Mouse (Mus musculus): Measurements from ENCODE around the gene Wdr26. TPM values are rescaled to one million over a fixed set of nuclear protein-coding genes. Genes with fewer than 3 reads are reported as not detected.

The Wdr26 gene
- polyA plus RNA-seq, 1 experiment from 2014 or later, result 25.5 TPM

- no peak overlapping the region for H3K27ac ChIP-seq (ENCODE audit: low read length)
- no peaks in the 10 kb centered on the region for H3K9me3 ChIP-seq (ENCODE audit: control insufficient read depth, low read length)
Measured at GRCm38 (mm10) chr1:181210147-181210546, 1.7 kb downstream of the Wdr26 start.

GRCm38 (mm10) chr1:181199446-181199845 lies 12.4 kb downstream of the Wdr26 start:
- 86% methylated on average over 4 of the region's 4 CpGs for WGBS
- Histone ChIP-seq H3K9ac (ENCODE audit: low read depth, low read length) (no peak overlapping the region), H3K27ac (ENCODE audit: low read length) (no peak overlapping the region), H3K4me1 (ENCODE audit: control insufficient read depth, insufficient read depth, low read length) (no peaks in the 10 kb centered on the region), H3K4me2 (ENCODE audit: low read depth, low read length) (no peak overlapping the region), H3K4me3 (ENCODE audit: low read length) (no peak overlapping the region), H3K9me3 (ENCODE audit: control insufficient read depth, low read length) (no peaks in the 10 kb centered on the region), H3K27me3 (replicated peaks; ENCODE audit: control insufficient read depth, insufficient read depth, low read length) (no peaks in the 10 kb centered on the region), H3K36me3 (ENCODE audit: control insufficient read depth, insufficient read depth, low read length) (peaks cover 14% of the 10 kb centered on the region)
- ATAC-seq, result no peak

More at GRCm38 (mm10) chr1:181210147-181210546, 1.7 kb downstream of the Wdr26 start:
- ATAC-seq, result no peak
- Histone ChIP-seq H3K4me2 (ENCODE audit: low read depth, low read length) (peak overlapping the region; percentile 76), H3K4me1 (ENCODE audit: control insufficient read depth, insufficient read depth, low read length) (peaks cover 16% of the 10 kb centered on the region), H3K4me3 (ENCODE audit: low read length) (peak overlapping the region; percentile 99), H3K9ac (ENCODE audit: low read depth, low read length) (peak overlapping the region; percentile 97), H3K36me3 (ENCODE audit: control insufficient read depth, insufficient read depth, low read length) (peaks cover 3% of the 10 kb centered on the region; the same call in 1 of the 2 replicates), H3K27me3 (replicated peaks; ENCODE audit: control insufficient read depth, insufficient read depth, low read length) (no peaks in the 10 kb centered on the region)
- 14% methylated on average over 4 of the region's 4 CpGs for WGBS

- no peak for ATAC-seq
- Histone ChIP-seq H3K9ac (ENCODE audit: low read depth, low read length) (no peak overlapping the region), H3K36me3 (ENCODE audit: control insufficient read depth, insufficient read depth, low read length) (peaks cover 20% of the 10 kb centered on the region), H3K9me3 (ENCODE audit: control insufficient read depth, low read length) (no peaks in the 10 kb centered on the region), H3K4me3 (ENCODE audit: low read length) (no peak overlapping the region), H3K4me1 (ENCODE audit: control insufficient read depth, insufficient read depth, low read length) (no peaks in the 10 kb centered on the region), H3K27ac (ENCODE audit: low read length) (no peak overlapping the region), H3K4me2 (ENCODE audit: low read depth, low read length) (no peak overlapping the region), H3K27me3 (replicated peaks; ENCODE audit: control insufficient read depth, insufficient read depth, low read length) (no peaks in the 10 kb centered on the region)
- WGBS, result 92% methylated on average over 4 of the region's 4 CpGs
Measured at GRCm38 (mm10) chr1:181188925-181189324, 22.9 kb downstream of the Wdr26 start.

GRCm38 (mm10) chr1:181170210-181170609 lies 41.6 kb downstream of the Wdr26 start:
- 74% methylated on average over 8 of the region's 8 CpGs for WGBS
- no peak for ATAC-seq

GRCm38 (mm10) chr1:181168377-181168776 lies 43.4 kb downstream of the Wdr26 start:
- no peaks in the 10 kb centered on the region for H3K27me3 ChIP-seq (replicated peaks; ENCODE audit: control insufficient read depth, insufficient read depth, low read length)

More at GRCm38 (mm10) chr1:181170210-181170609, 41.6 kb downstream of the Wdr26 start:
- Histone ChIP-seq H3K4me2 (ENCODE audit: low read depth, low read length) (no peak overlapping the region), H3K9me3 (ENCODE audit: control insufficient read depth, low read length) (no peaks in the 10 kb centered on the region), H3K4me1 (ENCODE audit: control insufficient read depth, insufficient read depth, low read length) (no peaks in the 10 kb centered on the region), H3K27ac (ENCODE audit: low read length) (no peak overlapping the region), H3K27me3 (replicated peaks; ENCODE audit: control insufficient read depth, insufficient read depth, low read length) (no peaks in the 10 kb centered on the region), H3K9ac (ENCODE audit: low read depth, low read length) (no peak overlapping the region), H3K36me3 (ENCODE audit: control insufficient read depth, insufficient read depth, low read length) (peaks cover 12% of the 10 kb centered on the region), H3K4me3 (ENCODE audit: low read length) (no peak overlapping the region)

GRCm38 (mm10) chr1:181167816-181168215 lies 44.0 kb downstream of the Wdr26 start:
- Histone ChIP-seq H3K9ac (ENCODE audit: low read depth, low read length) (no peak overlapping the region), H3K4me2 (ENCODE audit: low read depth, low read length) (no peak overlapping the region), H3K9me3 (ENCODE audit: control insufficient read depth, low read length) (no peaks in the 10 kb centered on the region), H3K27ac (ENCODE audit: low read length) (no peak overlapping the region), H3K36me3 (ENCODE audit: control insufficient read depth, insufficient read depth, low read length) (peaks cover 25% of the 10 kb centered on the region), H3K4me3 (ENCODE audit: low read length) (no peak overlapping the region), H3K4me1 (ENCODE audit: control insufficient read depth, insufficient read depth, low read length) (no peaks in the 10 kb centered on the region), H3K27me3 (replicated peaks; ENCODE audit: control insufficient read depth, insufficient read depth, low read length) (no peaks in the 10 kb centered on the region)
- no peak for ATAC-seq
- 82% methylated on average over 2 of the region's 2 CpGs for WGBS

More at GRCm38 (mm10) chr1:181168377-181168776, 43.4 kb downstream of the Wdr26 start:
- H3K4me3 ChIP-seq (ENCODE audit: low read length), result no peak overlapping the region
- H3K4me2 ChIP-seq (ENCODE audit: low read depth, low read length), result no peak overlapping the region
- 57% methylated on average over 3 of the region's 3 CpGs for WGBS
- H3K27ac ChIP-seq (ENCODE audit: low read length), result no peak overlapping the region
- no peaks in the 10 kb centered on the region for H3K4me1 ChIP-seq (ENCODE audit: control insufficient read depth, insufficient read depth, low read length)
- no peaks in the 10 kb centered on the region for H3K9me3 ChIP-seq (ENCODE audit: control insufficient read depth, low read length)
- ATAC-seq, result no peak; the same call in 1 of the 2 replicates
- no peak overlapping the region for H3K9ac ChIP-seq (ENCODE audit: low read depth, low read length)
- H3K36me3 ChIP-seq (ENCODE audit: control insufficient read depth, insufficient read depth, low read length), result peaks cover 21% of the 10 kb centered on the region

GRCm38 (mm10) chr1:181151541-181151940 lies 60.3 kb downstream of the Wdr26 start:
- Histone ChIP-seq H3K4me3 (ENCODE audit: low read length) (peak overlapping the region; percentile 96), H3K27ac (ENCODE audit: low read length) (peak overlapping the region; percentile 37; the same call in 1 of the 2 replicates)
- WGBS, result 25% methylated on average over 5 of the region's 5 CpGs

GRCm38 (mm10) chr1:181150827-181151534 lies 60.8 kb downstream of the Wdr26 start:
- WGBS, result under 1% methylated on average over 54 of the region's 59 CpGs

More at GRCm38 (mm10) chr1:181151541-181151940, 60.3 kb downstream of the Wdr26 start:
- H3K4me2 ChIP-seq (ENCODE audit: low read depth, low read length), result peak overlapping the region; percentile 67
- H3K9ac ChIP-seq (ENCODE audit: low read depth, low read length), result peak overlapping the region; percentile 93
- H3K4me1 ChIP-seq (ENCODE audit: control insufficient read depth, insufficient read depth, low read length), result peaks cover 21% of the 10 kb centered on the region
- no peaks in the 10 kb centered on the region for H3K36me3 ChIP-seq (ENCODE audit: control insufficient read depth, insufficient read depth, low read length)
- 0 out of 2 replicates have a peak, but pooled peaks have one; percentile 14 for ATAC-seq
- H3K9me3 ChIP-seq (ENCODE audit: control insufficient read depth, low read length), result no peaks in the 10 kb centered on the region
- H3K27me3 ChIP-seq (replicated peaks; ENCODE audit: control insufficient read depth, insufficient read depth, low read length), result no peaks in the 10 kb centered on the region

GRCm38 (mm10) chr1:181150431-181150826 lies 61.4 kb downstream of the Wdr26 start:
- WGBS, result 66% methylated on average over 3 of the region's 3 CpGs
- H3K9me3 ChIP-seq (ENCODE audit: control insufficient read depth, low read length), result no peaks in the 10 kb centered on the region
- ATAC-seq, result peak; percentile 3; the same call in 1 of the 2 replicates
- H3K36me3 ChIP-seq (ENCODE audit: control insufficient read depth, insufficient read depth, low read length), result no peaks in the 10 kb centered on the region
- no peak overlapping the region for H3K27ac ChIP-seq (ENCODE audit: low read length)
- no peak overlapping the region for H3K9ac ChIP-seq (ENCODE audit: low read depth, low read length)
- H3K4me2 ChIP-seq (ENCODE audit: low read depth, low read length), result no peak overlapping the region
- H3K27me3 ChIP-seq (replicated peaks; ENCODE audit: control insufficient read depth, insufficient read depth, low read length), result no peaks in the 10 kb centered on the region
- H3K4me3 ChIP-seq (ENCODE audit: low read length), result no peak overlapping the region
- peaks cover 21% of the 10 kb centered on the region for H3K4me1 ChIP-seq (ENCODE audit: control insufficient read depth, insufficient read depth, low read length)

More at GRCm38 (mm10) chr1:181150827-181151534, 60.8 kb downstream of the Wdr26 start:
- peaks cover 21% of the 10 kb centered on the region for H3K4me1 ChIP-seq (ENCODE audit: control insufficient read depth, insufficient read depth, low read length)
- H3K36me3 ChIP-seq (ENCODE audit: control insufficient read depth, insufficient read depth, low read length), result no peaks in the 10 kb centered on the region
- peak overlapping the region; percentile 96 for H3K4me3 ChIP-seq (ENCODE audit: low read length)
- H3K9ac ChIP-seq (ENCODE audit: low read depth, low read length), result peak overlapping the region; percentile 93
- peak; percentile 86 for ATAC-seq
- no peaks in the 10 kb centered on the region for H3K27me3 ChIP-seq (replicated peaks; ENCODE audit: control insufficient read depth, insufficient read depth, low read length)
- peak overlapping the region; percentile 67 for H3K4me2 ChIP-seq (ENCODE audit: low read depth, low read length)
- peak overlapping the region; percentile 84 for H3K27ac ChIP-seq (ENCODE audit: low read length)
- H3K9me3 ChIP-seq (ENCODE audit: control insufficient read depth, low read length), result no peaks in the 10 kb centered on the region

Data from intestine, embryonic 16.5 days (tissue).